Mouse (Mus musculus) CH12.LX (cell line): ENCODE measurements around the gene Paf1.

Experiments
- BHLHE40 ChIP-seq: IDR thresholded peaks from 2 replicates; pipeline ENCODE4 v1.6.1; 2011; ENCODE audit warnings: mild to moderate bottlenecking, low read depth, low read length, improper control_type of control experiment
- CHD2 ChIP-seq: IDR thresholded peaks from 2 replicates; pipeline ENCODE4 v1.6.1; 2011; ENCODE audit warnings: low read length, improper control_type of control experiment
- CTCF ChIP-seq, 2 experiments: IDR thresholded peaks in 1 of 2; conservative IDR thresholded peaks in 1 of 2; 2 replicates each; pipeline ENCODE4 v1.5.1; 2011 to 2012; ENCODE audit warnings: low read depth in 2 of 2, low read length in 2 of 2, improper control_type of control experiment in 1 of 2, inconsistent platforms in 1 of 2, mild to moderate bottlenecking in 1 of 2, moderate library complexity in 1 of 2
- E2F4 ChIP-seq: IDR thresholded peaks from 2 replicates; pipeline ENCODE4 v1.6.1; 2011; ENCODE audit warnings: low read depth, low read length, improper control_type of control experiment; ENCODE audit not compliant: insufficient replicate concordance
- ELF1 ChIP-seq: IDR thresholded peaks from 2 replicates; pipeline ENCODE4 v1.6.1; 2014; ENCODE audit warnings: low read depth, mild to moderate bottlenecking, inconsistent platforms, low read length, improper control_type of control experiment
- EP300 ChIP-seq: IDR thresholded peaks from 2 replicates; pipeline ENCODE4 v1.6.1; 2011; ENCODE audit warnings: low read length, improper control_type of control experiment
- MEF2A ChIP-seq: IDR thresholded peaks from 2 replicates; pipeline ENCODE4 v1.6.1; 2014; ENCODE audit warnings: low read depth, mild to moderate bottlenecking, inconsistent platforms, low read length, improper control_type of control experiment, borderline replicate concordance
- POLR2A ChIP-seq: IDR thresholded peaks from 2 replicates; pipeline ENCODE4 v1.6.1; 2011; ENCODE audit warnings: low read depth, mild to moderate bottlenecking, improper control_type of control experiment, low read length
- ZC3H11A ChIP-seq: IDR thresholded peaks from 2 replicates; pipeline ENCODE4 v1.6.1; 2012; ENCODE audit warnings: low read depth, mild to moderate bottlenecking, inconsistent platforms, low read length, improper control_type of control experiment
- ZNF384 ChIP-seq: IDR thresholded peaks from 2 replicates; pipeline ENCODE4 v1.6.1; 2012; ENCODE audit warnings: low read depth, low read length, improper control_type of control experiment, inconsistent platforms

- TF ChIP-seq CTCF (conservative IDR thresholded peaks at IDR 0.05 in 1 of 2, IDR thresholded peaks at IDR 0.05 in 1 of 2; ENCODE audit: low read depth in 2 of 2, low read length in 2 of 2) (no peak; a peak in 1 of 4 replicates), ELF1 (no peak), ZNF384 (no peak), E2F4 (no peak), POLR2A (no peak), BHLHE40 (peak; percentile 18; the same call in 1 of the 2 replicates), CHD2 (0 out of 2 replicates have a peak, but pooled peaks have one; percentile 43), ZC3H11A (no peak), EP300 (peak; percentile 77), MEF2A (peak; percentile 48; the same call in 1 of the 2 replicates)
Observed at GRCm38 (mm10) chr7:28423018-28423417, 30.3 kb downstream of the Paf1 start.
